Mouse (Mus musculus) stomach, embryonic 14.5 days (tissue): ENCODE data around the gene Kif1a. TPM values are rescaled to one million over a fixed set of nuclear protein-coding genes. Genes with fewer than 3 reads are reported as not detected.
"Not testable (repeated sequence)": the region's sequence is repeated elsewhere in the genome, so short reads cannot be mapped to it uniquely, and the experiment has no call there.

Experiments used
- ATAC-seq: fragments of 200-750 bp; cut with Nextera tagmentation; 2 replicates; pipeline ENCODE4 v1.8.0; 2017; ENCODE audit warnings: low read depth, moderate TSS enrichment; ENCODE audit not compliant: insufficient number of reproducible peaks, insufficient read depth, low FRiP score
- H3K27ac ChIP-seq: fragments of 300-500 bp; sonication (generic); 2 replicates; pipeline ENCODE4 v1.5.1; 2014; ENCODE audit warnings: mild to moderate bottlenecking, low read length, moderate library complexity, mixed read lengths
- H3K27me3 ChIP-seq: fragments of 300-500 bp; sonication (generic); 2 replicates; pipeline ENCODE4 v1.6.1; 2014; ENCODE audit warnings: low read length, control low read depth, mixed read lengths; ENCODE audit not compliant: control insufficient read depth, insufficient read depth
- H3K36me3 ChIP-seq: fragments of 300-500 bp; sonication (generic); 2 replicates; pipeline ENCODE4 v1.6.1; 2014; ENCODE audit warnings: mild to moderate bottlenecking, control low read depth, low read length, moderate library complexity, mixed read lengths; ENCODE audit not compliant: control insufficient read depth, insufficient read depth
- H3K4me1 ChIP-seq: fragments of 300-500 bp; sonication (generic); 2 replicates; pipeline ENCODE4 v1.6.1; 2014; ENCODE audit warnings: low read length, control low read depth, mixed read lengths; ENCODE audit not compliant: control insufficient read depth, insufficient read depth
- H3K4me2 ChIP-seq: fragments of 300-500 bp; sonication (generic); replicated peaks from 2 replicates; pipeline ENCODE4 v1.6.1; 2014; ENCODE audit warnings: low read depth, low read length, control low read depth
- H3K4me3 ChIP-seq: fragments of 300-500 bp; sonication (generic); 2 replicates; pipeline ENCODE4 v1.5.1; 2014; ENCODE audit warnings: low read depth, low read length, control low read depth
- H3K9ac ChIP-seq: fragments of 300-500 bp; sonication (generic); replicated peaks from 2 replicates; pipeline ENCODE4 v1.6.1; 2014; ENCODE audit warnings: low read depth, mild to moderate bottlenecking, control low read depth, low read length, moderate library complexity, mixed read lengths
- H3K9me3 ChIP-seq: fragments of 300-500 bp; sonication (generic); 2 replicates; pipeline ENCODE4 v1.6.1; 2016; ENCODE audit warnings: low read depth, low read length, control low read depth; ENCODE audit not compliant: control insufficient read depth
- WGBS: fragments of 180-500 bp; shearing (Covaris S2); extraction: QIAGEN DNeasy Blood & Tissue Kit; methylation state at CpG from one replicate; pipeline ENCODE4 v1.1.7; 2014; 5-methylcytosine and 5-hydroxymethylcytosine counted together
- polyA plus RNA-seq: library from polyadenylated mRNA; unstranded; fragments of >200 nt; fragmentation: Nextera tagmentation; extraction: Ambion mirVana; gene quantifications from 2 replicates; pipeline ENCODE4 v1.2.1, GENCODE M21; 2014

Gene Kif1a
- polyA plus RNA-seq, 1 experiment from 2014 or later: 23.2 TPM

- no peak for ATAC-seq
- Histone ChIP-seq H3K36me3 (no peaks in the 10 kb centered on the region), H3K4me1 (peaks cover 10% of the 10 kb centered on the region; the same call in 1 of the 2 replicates), H3K4me3 (no peak overlapping the region), H3K9ac (no peak overlapping the region), H3K4me2 (no peak overlapping the region), H3K9me3 (no peaks in the 10 kb centered on the region), H3K27ac (no peak overlapping the region), H3K27me3 (no peaks in the 10 kb centered on the region)
- WGBS: 93% methylated on average over 17 of the region's 17 CpGs
Observed at GRCm38 (mm10) chr1:92982931-92983605, 118.7 kb downstream of the Kif1a start.

GRCm38 (mm10) chr1:92981056-92981845, 120.5 kb downstream of the Kif1a start:
- ATAC-seq: no peak
- WGBS: 80% methylated on average over 7 of the region's 7 CpGs
- Histone ChIP-seq H3K36me3 (no peaks in the 10 kb centered on the region), H3K27me3 (no peaks in the 10 kb centered on the region), H3K4me3 (no peak overlapping the region), H3K27ac (no peak overlapping the region), H3K4me2 (no peak overlapping the region), H3K4me1 (peaks cover 15% of the 10 kb centered on the region), H3K9me3 (no peaks in the 10 kb centered on the region), H3K9ac (no peak overlapping the region)

GRCm38 (mm10) chr1:92979073-92979602, 122.6 kb downstream of the Kif1a start:
- Histone ChIP-seq H3K4me1 (peaks cover 15% of the 10 kb centered on the region), H3K4me3 (no peak overlapping the region), H3K9ac (no peak overlapping the region), H3K9me3 (no peaks in the 10 kb centered on the region), H3K36me3 (no peaks in the 10 kb centered on the region), H3K27me3 (no peaks in the 10 kb centered on the region), H3K4me2 (no peak overlapping the region), H3K27ac (no peak overlapping the region)
- 16% methylated on average over 11 of the region's 11 CpGs for WGBS
- ATAC-seq: peak; percentile 50

GRCm38 (mm10) chr1:92978645-92979044, 123.1 kb downstream of the Kif1a start:
- Histone ChIP-seq H3K27me3 (no peaks in the 10 kb centered on the region), H3K4me2 (no peak overlapping the region), H3K4me3 (no peak overlapping the region), H3K36me3 (no peaks in the 10 kb centered on the region), H3K27ac (no peak overlapping the region), H3K4me1 (peaks cover 15% of the 10 kb centered on the region), H3K9me3 (no peaks in the 10 kb centered on the region), H3K9ac (no peak overlapping the region)
- no peak for ATAC-seq
- 23% methylated on average over 7 of the region's 7 CpGs for WGBS

GRCm38 (mm10) chr1:92976141-92976566, 125.6 kb downstream of the Kif1a start:
- no peak overlapping the region for H3K4me3 ChIP-seq
- H3K9me3 ChIP-seq: no peaks in the 10 kb centered on the region
- peak overlapping the region; percentile 27 for H3K27ac ChIP-seq
- H3K36me3 ChIP-seq: no peaks in the 10 kb centered on the region
- H3K4me2 ChIP-seq: no peak overlapping the region
- peaks cover 15% of the 10 kb centered on the region for H3K4me1 ChIP-seq
- 30% methylated on average over 6 of the region's 6 CpGs for WGBS
- ATAC-seq: peak; percentile 44
- no peaks in the 10 kb centered on the region for H3K27me3 ChIP-seq
- H3K9ac ChIP-seq: no peak overlapping the region

GRCm38 (mm10) chr1:92972854-92973253, 128.9 kb downstream of the Kif1a start:
- H3K4me1 ChIP-seq: peaks cover 5% of the 10 kb centered on the region; the same call in 1 of the 2 replicates
- WGBS: 33% methylated on average over 1 of the region's 1 CpGs
- H3K27ac ChIP-seq: no peak overlapping the region
- no peaks in the 10 kb centered on the region for H3K36me3 ChIP-seq
- ATAC-seq: no peak
- no peaks in the 10 kb centered on the region for H3K27me3 ChIP-seq
- H3K4me3 ChIP-seq: no peak overlapping the region
- no peak overlapping the region for H3K9ac ChIP-seq
- no peaks in the 10 kb centered on the region for H3K9me3 ChIP-seq
- no peak overlapping the region for H3K4me2 ChIP-seq

GRCm38 (mm10) chr1:92971879-92972795, 129.6 kb downstream of the Kif1a start:
- H3K9ac ChIP-seq: no peak overlapping the region
- H3K27ac ChIP-seq: no peak overlapping the region
- no peaks in the 10 kb centered on the region for H3K9me3 ChIP-seq
- no peaks in the 10 kb centered on the region for H3K36me3 ChIP-seq
- no peak overlapping the region for H3K4me3 ChIP-seq
- H3K4me2 ChIP-seq: no peak overlapping the region
- peaks cover 5% of the 10 kb centered on the region; the same call in 1 of the 2 replicates for H3K4me1 ChIP-seq
- no peaks in the 10 kb centered on the region for H3K27me3 ChIP-seq
- no peak for ATAC-seq
- 80% methylated on average over 7 of the region's 7 CpGs for WGBS

- ATAC-seq, H3K27ac ChIP-seq, H3K9me3 ChIP-seq, H3K4me1 ChIP-seq, H3K27me3 ChIP-seq, H3K4me2 ChIP-seq, H3K9ac ChIP-seq, H3K4me3 ChIP-seq, H3K36me3 ChIP-seq: not testable (repeated sequence)
- 87% methylated on average over 6 of the region's 6 CpGs for WGBS
Observed at GRCm38 (mm10) chr1:92970791-92971190, 131.0 kb downstream of the Kif1a start.
